Mouse (Mus musculus): ENCODE results near the gene Kcnh1. TPM values are rescaled to one million over a fixed set of nuclear protein-coding genes. Genes with fewer than 3 reads are reported as not detected.

Gene Kcnh1
- polyA plus RNA-seq, 1 experiment from 2014 or later: 0.89 TPM

DNA sequence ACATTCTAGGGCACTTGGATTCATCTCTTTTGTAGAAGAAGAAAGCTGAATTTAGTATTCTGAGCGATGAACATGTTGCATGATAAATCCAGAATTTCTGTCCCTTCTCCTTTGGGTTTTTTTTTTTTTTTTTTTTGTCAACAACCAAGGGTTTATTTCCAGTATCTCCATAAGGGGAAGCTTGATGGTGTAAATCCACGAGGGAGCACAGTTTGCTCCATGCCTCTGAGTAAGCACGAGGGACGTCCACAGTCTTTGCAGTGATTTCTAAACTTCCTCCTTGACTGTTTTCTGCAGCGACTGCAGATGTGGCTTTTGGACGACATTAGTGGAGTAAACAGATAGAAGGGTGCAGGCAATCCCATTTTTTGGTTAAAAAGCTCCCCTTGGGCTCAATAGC, 140.6 kb downstream of the Kcnh1 start:
- Histone ChIP-seq H3K36me3 (no peaks in the 10 kb centered on the region), H3K4me1 (no peaks in the 10 kb centered on the region), H3K27me3 (replicated peaks) (no peaks in the 10 kb centered on the region), H3K9me3 (no peaks in the 10 kb centered on the region), H3K4me2 (no peak overlapping the region), H3K9ac (no peak overlapping the region), H3K4me3 (replicated peaks) (no peak overlapping the region), H3K27ac (no peak overlapping the region)
- WGBS: 66% methylated on average over 6 of the region's 6 CpGs
- ATAC-seq (ENCODE audit: insufficient read depth, low FRiP score, low read depth): no peak

DNA sequence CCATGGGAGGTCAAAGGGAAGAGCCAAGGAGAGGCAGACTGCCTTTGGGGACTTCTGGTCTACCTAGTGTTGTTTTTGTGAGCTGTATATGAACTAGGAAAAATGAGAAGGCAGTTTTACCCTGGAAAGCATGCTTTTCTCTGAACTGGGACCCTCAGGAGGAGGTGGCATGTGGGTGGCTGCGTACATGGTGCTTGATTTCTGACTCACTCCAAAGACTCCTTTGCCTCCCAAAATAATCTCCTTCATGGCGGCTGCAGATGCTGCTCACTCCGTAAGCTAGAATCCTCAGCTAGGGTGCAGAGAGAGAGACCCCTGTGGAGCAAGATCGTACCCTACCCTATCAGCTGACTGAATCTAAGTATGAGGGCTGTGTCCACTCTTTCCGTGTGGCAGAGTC, 145.5 kb downstream of the Kcnh1 start:
- no peak overlapping the region for H3K27ac ChIP-seq
- no peaks in the 10 kb centered on the region for H3K27me3 ChIP-seq (replicated peaks)
- no peak overlapping the region for H3K4me2 ChIP-seq
- H3K9ac ChIP-seq: no peak overlapping the region
- no peaks in the 10 kb centered on the region for H3K4me1 ChIP-seq
- no peak for ATAC-seq (ENCODE audit: insufficient read depth, low FRiP score, low read depth)
- no peaks in the 10 kb centered on the region for H3K36me3 ChIP-seq
- 0 out of 2 replicates have a peak, but pooled peaks cover 3% of the 10 kb centered on the region for H3K9me3 ChIP-seq
- H3K4me3 ChIP-seq (replicated peaks): no peak overlapping the region
- 89% methylated on average over 5 of the region's 5 CpGs for WGBS

DNA sequence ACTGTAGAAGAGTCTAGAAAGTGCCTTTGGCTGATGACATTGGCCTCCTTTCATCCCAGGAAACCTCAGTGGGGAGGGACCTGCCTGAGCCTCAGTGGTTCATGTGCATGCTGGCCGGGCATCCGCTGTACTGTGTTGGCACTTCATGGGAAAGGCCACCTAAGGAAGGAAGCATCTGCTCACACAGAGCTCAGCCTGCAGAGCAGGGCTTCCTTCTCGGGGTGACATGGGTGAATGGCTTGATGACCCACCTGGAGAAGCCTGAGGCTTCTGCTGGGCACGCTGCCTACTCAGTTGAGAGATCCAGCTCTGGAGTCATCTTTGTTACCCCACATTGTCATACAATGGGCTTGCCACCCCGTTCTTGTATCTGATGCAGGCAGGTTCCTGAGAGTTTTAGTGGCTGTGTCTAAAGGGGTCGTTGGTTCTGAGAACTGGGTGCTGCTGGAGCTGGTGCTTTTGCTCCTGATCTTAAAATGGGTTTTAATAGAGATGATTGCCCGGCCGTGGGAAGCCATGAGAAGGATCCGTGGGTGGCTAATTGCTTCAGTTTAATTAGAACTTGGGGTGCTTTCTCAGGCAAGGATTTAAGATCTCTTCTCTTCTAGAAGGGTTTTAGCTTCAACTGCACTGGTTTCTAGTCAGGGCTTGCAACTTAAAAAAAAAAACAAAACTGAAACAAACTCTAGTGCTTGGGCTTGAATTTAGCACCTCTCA, 148.9 kb downstream of the Kcnh1 start:
- Histone ChIP-seq H3K9ac (no peak overlapping the region), H3K27me3 (replicated peaks) (no peaks in the 10 kb centered on the region), H3K9me3 (0 out of 2 replicates have a peak, but pooled peaks cover 3% of the 10 kb centered on the region), H3K4me2 (no peak overlapping the region), H3K4me3 (replicated peaks) (no peak overlapping the region), H3K27ac (no peak overlapping the region), H3K36me3 (no peaks in the 10 kb centered on the region), H3K4me1 (no peaks in the 10 kb centered on the region)
- 76% methylated on average over 9 of the region's 9 CpGs for WGBS
- ATAC-seq (ENCODE audit: insufficient read depth, low FRiP score, low read depth): no peak

DNA sequence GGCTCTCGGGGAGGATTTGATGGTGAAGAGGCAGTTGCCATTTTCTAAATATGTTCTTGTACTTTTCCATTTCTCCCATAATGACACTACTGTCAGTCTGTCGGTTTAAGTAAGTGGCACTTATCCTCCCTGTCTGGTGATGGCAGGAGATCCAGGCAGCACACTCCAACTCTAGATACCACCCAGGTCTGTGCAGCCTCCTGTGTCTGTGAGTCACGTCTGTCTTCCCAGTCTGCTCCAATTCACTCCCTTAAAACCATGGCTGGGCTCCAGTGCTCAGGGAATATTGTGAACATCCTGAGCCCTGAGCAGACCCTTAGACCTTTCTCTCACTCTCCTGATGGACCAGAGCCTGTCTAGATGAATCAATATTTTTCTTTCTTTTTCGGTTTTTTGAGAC, 151.2 kb downstream of the Kcnh1 start:
- no peak overlapping the region for H3K4me2 ChIP-seq
- no peaks in the 10 kb centered on the region for H3K4me1 ChIP-seq
- no peak overlapping the region for H3K27ac ChIP-seq
- no peak overlapping the region for H3K4me3 ChIP-seq (replicated peaks)
- no peak overlapping the region for H3K9ac ChIP-seq
- no peaks in the 10 kb centered on the region for H3K27me3 ChIP-seq (replicated peaks)
- ATAC-seq (ENCODE audit: insufficient read depth, low FRiP score, low read depth): no peak
- WGBS: 79% methylated on average over 4 of the region's 4 CpGs
- H3K36me3 ChIP-seq: no peaks in the 10 kb centered on the region
- H3K9me3 ChIP-seq: 0 out of 2 replicates have a peak, but pooled peaks cover 3% of the 10 kb centered on the region

DNA sequence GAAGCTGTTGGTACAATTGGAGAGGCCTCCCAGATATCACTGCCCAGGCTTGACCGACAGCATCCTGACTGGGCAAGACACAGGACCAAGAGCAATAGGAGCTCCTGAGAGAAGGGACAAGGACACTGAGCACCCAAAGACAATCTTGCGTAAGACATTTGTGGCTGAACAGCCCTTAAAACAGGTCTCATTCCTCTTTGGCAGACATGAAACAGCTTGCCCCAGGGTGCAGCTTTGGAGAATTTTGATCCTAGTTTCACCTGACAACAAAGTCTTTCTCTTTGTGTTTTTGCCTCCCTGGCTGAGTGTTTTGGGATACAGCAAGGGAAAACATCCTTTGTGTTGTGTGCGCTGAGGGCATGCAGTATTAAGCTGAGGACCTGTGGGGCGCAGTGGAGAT, 153.4 kb downstream of the Kcnh1 start:
- ATAC-seq (ENCODE audit: insufficient read depth, low FRiP score, low read depth): no peak
- no peaks in the 10 kb centered on the region for H3K27me3 ChIP-seq (replicated peaks)
- H3K36me3 ChIP-seq: no peaks in the 10 kb centered on the region
- no peak overlapping the region for H3K4me3 ChIP-seq (replicated peaks)
- no peaks in the 10 kb centered on the region for H3K9me3 ChIP-seq
- no peak overlapping the region for H3K27ac ChIP-seq
- no peaks in the 10 kb centered on the region for H3K4me1 ChIP-seq
- no peak overlapping the region for H3K4me2 ChIP-seq
- WGBS: 86% methylated on average over 4 of the region's 4 CpGs
- H3K9ac ChIP-seq: no peak overlapping the region

DNA sequence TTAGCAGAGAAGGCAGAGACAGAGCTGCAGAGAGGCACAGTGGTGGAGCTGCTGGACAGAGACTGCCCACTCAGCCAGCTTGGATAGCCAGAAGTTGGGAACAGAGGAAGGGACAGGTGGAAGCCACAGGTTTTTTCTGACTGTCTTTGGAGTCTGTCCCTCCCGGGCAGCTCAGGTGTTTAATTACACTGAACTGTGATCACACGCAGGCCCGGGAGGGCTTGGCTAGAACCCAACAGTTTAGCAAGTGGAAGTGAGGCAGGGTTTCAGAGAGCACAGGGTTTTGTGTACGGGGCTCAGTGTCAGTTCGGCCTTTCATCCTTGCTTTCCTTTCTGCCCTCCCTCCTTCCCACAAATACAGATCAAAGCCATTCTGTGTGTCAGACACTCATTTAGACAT, 156.8 kb downstream of the Kcnh1 start:
- H3K9ac ChIP-seq: no peak overlapping the region
- H3K4me3 ChIP-seq (replicated peaks): no peak overlapping the region
- no peaks in the 10 kb centered on the region for H3K4me1 ChIP-seq
- no peaks in the 10 kb centered on the region for H3K9me3 ChIP-seq
- H3K27ac ChIP-seq: no peak overlapping the region
- no peak overlapping the region for H3K4me2 ChIP-seq
- no peaks in the 10 kb centered on the region for H3K27me3 ChIP-seq (replicated peaks)
- 53% methylated on average over 5 of the region's 5 CpGs for WGBS
- ATAC-seq (ENCODE audit: insufficient read depth, low FRiP score, low read depth): no peak
- H3K36me3 ChIP-seq: no peaks in the 10 kb centered on the region

DNA sequence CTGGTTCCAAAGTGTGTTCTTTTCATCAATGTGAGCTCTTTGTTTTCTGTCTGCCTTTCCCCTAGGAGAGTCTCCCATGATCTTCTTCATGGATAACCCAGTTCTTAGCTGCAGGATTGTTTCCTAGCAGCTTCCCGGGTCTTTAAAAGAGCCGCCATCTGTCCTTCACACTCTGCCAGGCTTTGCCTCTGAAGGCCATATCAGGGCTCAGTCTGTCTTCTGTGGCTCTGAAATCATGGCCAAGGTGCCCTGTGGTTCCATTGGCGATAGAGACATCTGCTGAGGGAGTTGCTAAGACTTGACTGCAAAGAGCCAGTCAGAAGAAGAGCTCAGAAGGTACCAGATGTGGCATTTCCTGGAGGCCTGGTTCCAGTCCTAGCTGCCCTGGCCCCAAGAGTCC, 165.7 kb downstream of the Kcnh1 start:
- Histone ChIP-seq H3K9me3 (no peaks in the 10 kb centered on the region), H3K36me3 (no peaks in the 10 kb centered on the region), H3K27me3 (replicated peaks) (no peaks in the 10 kb centered on the region), H3K9ac (no peak overlapping the region), H3K4me2 (no peak overlapping the region), H3K4me1 (no peaks in the 10 kb centered on the region), H3K4me3 (replicated peaks) (no peak overlapping the region), H3K27ac (no peak overlapping the region)
- no peak for ATAC-seq (ENCODE audit: insufficient read depth, low FRiP score, low read depth)
- WGBS: 89% methylated on average over 3 of the region's 3 CpGs

DNA sequence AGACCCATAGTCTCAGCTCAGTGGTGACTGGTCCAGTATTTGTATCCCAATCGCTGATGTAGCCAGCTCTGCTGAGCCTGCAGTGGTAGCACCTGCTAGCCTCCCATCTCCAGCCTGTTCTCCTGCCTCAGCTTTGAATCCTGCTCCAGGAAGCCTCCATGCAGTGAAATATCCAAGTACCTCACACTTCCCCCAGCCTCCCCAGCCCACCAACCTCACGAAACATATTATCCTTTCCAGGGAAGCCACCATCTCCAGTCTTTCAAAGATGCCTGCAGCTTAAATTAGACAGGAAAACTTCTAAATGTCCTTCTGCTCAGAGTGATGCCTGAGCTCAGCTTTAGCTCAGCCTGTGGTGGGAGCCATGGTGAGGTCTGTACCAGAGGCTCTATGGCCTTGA, 168.6 kb downstream of the Kcnh1 start:
- 89% methylated on average over 2 of the region's 2 CpGs for WGBS

DNA sequence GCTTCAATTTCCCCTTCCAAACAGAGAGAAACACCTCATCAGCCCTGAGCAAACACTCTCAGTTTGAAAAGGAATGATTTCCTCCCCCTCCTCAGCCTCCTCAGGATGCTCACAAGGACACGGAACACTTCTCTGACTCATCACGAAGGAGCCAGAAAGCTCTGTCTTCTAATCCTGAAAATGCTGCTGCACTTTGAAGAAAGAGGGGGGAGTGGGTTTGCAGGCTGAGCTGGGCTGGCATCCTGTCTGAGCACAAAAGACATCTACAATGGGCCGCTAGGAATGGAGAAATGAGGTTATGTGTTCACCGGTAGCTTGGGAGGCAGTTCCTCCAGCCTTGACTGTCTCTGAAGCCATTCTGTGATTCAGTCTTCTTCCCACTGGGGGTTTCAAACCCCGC, 177.8 kb downstream of the Kcnh1 start:
- H3K27me3 ChIP-seq (replicated peaks): no peaks in the 10 kb centered on the region
- no peak overlapping the region for H3K27ac ChIP-seq
- WGBS: 53% methylated on average over 5 of the region's 5 CpGs
- H3K4me2 ChIP-seq: no peak overlapping the region
- no peak for ATAC-seq (ENCODE audit: insufficient read depth, low FRiP score, low read depth)
- H3K9ac ChIP-seq: no peak overlapping the region
- no peaks in the 10 kb centered on the region for H3K4me1 ChIP-seq
- H3K36me3 ChIP-seq: no peaks in the 10 kb centered on the region
- H3K9me3 ChIP-seq: no peaks in the 10 kb centered on the region
- H3K4me3 ChIP-seq (replicated peaks): no peak overlapping the region

More for the DNA sequence above, 168.6 kb downstream of the Kcnh1 start:
- no peak for ATAC-seq (ENCODE audit: insufficient read depth, low FRiP score, low read depth)
- Histone ChIP-seq H3K27me3 (replicated peaks) (no peaks in the 10 kb centered on the region), H3K27ac (no peak overlapping the region), H3K4me2 (no peak overlapping the region), H3K9me3 (no peaks in the 10 kb centered on the region), H3K36me3 (no peaks in the 10 kb centered on the region), H3K4me1 (no peaks in the 10 kb centered on the region), H3K4me3 (replicated peaks) (no peak overlapping the region), H3K9ac (no peak overlapping the region)

DNA sequence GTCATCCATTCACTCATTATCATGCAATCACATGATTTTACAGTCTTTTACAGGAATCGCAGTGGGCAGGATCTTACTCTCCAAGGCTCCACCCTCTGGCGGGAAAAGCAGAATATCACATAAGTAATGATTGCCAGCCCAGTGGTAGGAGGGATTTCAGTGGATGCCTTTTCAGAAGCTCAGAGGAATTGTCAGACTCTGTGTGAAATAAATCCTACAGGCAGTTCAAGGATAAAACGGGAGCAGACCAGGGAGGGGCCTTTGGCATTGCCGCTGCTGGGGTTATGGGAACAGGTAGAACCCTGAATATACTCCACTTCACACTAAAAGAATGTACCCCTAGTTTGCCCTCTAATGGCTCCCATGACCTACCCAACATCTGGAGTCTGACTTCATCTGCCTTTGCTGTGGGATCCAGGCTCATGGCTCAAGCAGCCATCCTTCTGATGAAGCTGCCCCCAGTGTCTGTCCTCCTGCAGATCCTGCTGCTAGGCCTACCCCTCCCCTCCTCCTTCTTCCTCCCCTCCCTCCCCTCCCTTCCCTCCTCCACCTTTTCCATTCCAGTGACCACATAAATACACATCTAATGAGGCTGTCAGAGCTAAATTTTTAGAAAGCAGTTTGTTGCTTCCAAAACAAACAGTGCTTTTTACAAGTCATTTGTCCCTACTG, 181.5 kb downstream of the Kcnh1 start:
- Histone ChIP-seq H3K36me3 (no peaks in the 10 kb centered on the region), H3K9me3 (no peaks in the 10 kb centered on the region), H3K4me3 (replicated peaks) (no peak overlapping the region), H3K9ac (no peak overlapping the region), H3K27ac (no peak overlapping the region), H3K4me2 (no peak overlapping the region), H3K4me1 (no peaks in the 10 kb centered on the region), H3K27me3 (replicated peaks) (no peaks in the 10 kb centered on the region)
- WGBS: 78% methylated on average over 4 of the region's 4 CpGs
- ATAC-seq (ENCODE audit: insufficient read depth, low FRiP score, low read depth): no peak

DNA sequence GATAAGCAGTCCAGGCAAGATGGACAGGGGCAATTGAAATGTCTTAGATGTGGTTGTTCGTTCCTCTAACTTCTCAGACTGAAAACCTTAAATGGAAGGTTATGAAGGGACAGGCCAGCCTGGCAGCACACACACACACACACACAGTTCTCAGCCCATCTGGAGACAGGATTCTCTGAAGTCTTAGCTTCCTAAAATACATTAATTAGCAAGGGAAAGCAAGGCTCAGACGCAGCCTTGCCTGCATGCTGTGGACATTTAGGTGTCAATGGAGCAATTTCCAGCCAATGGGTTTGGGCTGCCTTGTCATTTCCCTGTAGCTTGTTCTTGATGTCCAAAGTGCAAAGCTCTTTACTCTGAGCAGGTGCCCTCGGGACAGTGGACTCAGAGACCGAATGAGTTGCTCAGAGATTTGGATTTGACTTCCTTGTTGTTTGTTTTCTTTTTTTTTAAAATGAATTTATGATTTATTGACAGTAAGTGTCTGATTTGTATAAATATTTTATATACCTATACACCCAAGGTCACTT, 188.0 kb downstream of the Kcnh1 start:
- Histone ChIP-seq H3K27ac (no peak overlapping the region), H3K4me3 (replicated peaks) (no peak overlapping the region), H3K4me2 (no peak overlapping the region), H3K36me3 (no peaks in the 10 kb centered on the region), H3K4me1 (no peaks in the 10 kb centered on the region), H3K27me3 (replicated peaks) (no peaks in the 10 kb centered on the region), H3K9ac (no peak overlapping the region), H3K9me3 (no peaks in the 10 kb centered on the region)
- no peak for ATAC-seq (ENCODE audit: insufficient read depth, low FRiP score, low read depth)
- 69% methylated on average over 4 of the region's 4 CpGs for WGBS

DNA sequence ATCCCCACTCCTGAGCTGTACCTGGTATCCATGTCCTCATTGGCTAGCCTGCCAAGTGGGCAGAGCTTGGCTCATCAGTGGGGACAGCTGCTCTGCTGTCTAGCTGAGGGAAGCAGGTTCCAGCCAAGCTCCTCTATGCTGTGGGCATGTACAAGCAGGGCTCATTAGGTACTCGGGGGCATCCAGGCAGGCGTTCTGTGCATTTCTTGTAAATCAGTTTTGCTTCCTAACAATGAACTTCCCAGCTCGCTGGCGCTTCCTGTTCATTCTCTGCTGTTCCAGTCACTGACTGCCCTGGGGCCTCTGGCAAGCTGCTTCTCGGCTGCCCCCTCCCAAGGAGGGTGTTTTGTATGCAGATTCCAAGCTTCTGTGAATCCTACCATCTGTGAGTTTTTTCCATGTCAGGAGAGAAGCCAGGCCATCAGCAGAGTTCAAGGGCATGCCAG, 190.0 kb downstream of the Kcnh1 start:
- Histone ChIP-seq H3K4me1 (no peaks in the 10 kb centered on the region), H3K27ac (no peak overlapping the region), H3K4me3 (replicated peaks) (no peak overlapping the region), H3K9me3 (no peaks in the 10 kb centered on the region), H3K9ac (no peak overlapping the region), H3K27me3 (replicated peaks) (no peaks in the 10 kb centered on the region), H3K36me3 (no peaks in the 10 kb centered on the region), H3K4me2 (no peak overlapping the region)
- 57% methylated on average over 5 of the region's 5 CpGs for WGBS
- peak; percentile 31; the same call in 1 of the 2 replicates for ATAC-seq (ENCODE audit: insufficient read depth, low FRiP score, low read depth)
